Mouse (Mus musculus) T-helper 17 cell (primary cell): ENCODE measurements around the gene Ifna14.
"Not testable (repeated sequence)": the region's sequence is repeated elsewhere in the genome, so short reads cannot be mapped to it uniquely, and the experiment has no call there.

Source experiments
- in situ Hi-C, 2 experiments: fragments of 300-600 bp; cut with MboI, MseI; formaldehyde crosslinking; loops; 1 replicate in 1 of 2; 2 replicates in 1 of 2; pipeline ENCODE4 v1.15.1; 2025; ENCODE audit warnings: high pct_unique_total_duplicates in 2 of 2

Ifna14 gene

GRCm38 (mm10) chr4:88571698-88572097 is at the start of gene Ifna14:
TSS of gene Ifna14 (minus strand) at chr4:88571798.
- in situ Hi-C loops, result no loop called here

- in situ Hi-C loops, result no loop called here
Observed at GRCm38 (mm10) chr4:88603276-88603675, 31.7 kb upstream of the Ifna14 start, which contains the start of gene Ifna12. TSS of gene Ifna12 (minus strand) at chr4:88603376.

GRCm38 (mm10) chr4:88592285-88592684 is 20.7 kb upstream of the Ifna14 start, which contains the start of gene Ifna9:
TSS of gene Ifna9 (minus strand) at chr4:88592385.
- in situ Hi-C loops, result no loop called here

- in situ Hi-C loops, result no loop called here
Observed at GRCm38 (mm10) chr4:88561791-88562190, 9.8 kb downstream of the Ifna14 start.

GRCm38 (mm10) chr4:88558145-88558544 is 13.5 kb downstream of the Ifna14 start, which contains the start of gene Ifna15:
TSS of gene Ifna15 (minus strand) at chr4:88558245.
- in situ Hi-C loops, result not testable (repeated sequence)

GRCm38 (mm10) chr4:88550161-88550945 is 21.2 kb downstream of the Ifna14 start:
- in situ Hi-C loops, result loop anchor here (5.0 kb wide), 2 partner anchors 92 to 103 kb away; partner anchors contain the start of gene Ifna13 (in 2 of the 2)

- in situ Hi-C loops, result loop anchor here (10.0 to 25.0 kb wide), 2 partner anchors 761 to 1183 kb away; no protein-coding TSS in a partner anchor
Observed at GRCm38 (mm10) chr4:88547986-88548385, 23.6 kb downstream of the Ifna14 start.

GRCm38 (mm10) chr4:88543649-88544234 is 27.9 kb downstream of the Ifna14 start:
- in situ Hi-C loops, result loop anchor here (5.0 to 25.0 kb wide), 4 partner anchors 186 to 1179 kb away; no protein-coding TSS in a partner anchor

GRCm38 (mm10) chr4:88537328-88537727 is 34.3 kb downstream of the Ifna14 start:
- in situ Hi-C loops, result loop anchor here in 1 of 2 experiments (10.0 to 25.0 kb wide), 4 partner anchors 93 to 1173 kb away; no protein-coding TSS in a partner anchor

- in situ Hi-C loops, result loop anchor here in 1 of 2 experiments (10.0 to 25.0 kb wide), 4 partner anchors 92 to 1172 kb away; no protein-coding TSS in a partner anchor
Observed at GRCm38 (mm10) chr4:88536640-88537039, 35.0 kb downstream of the Ifna14 start.

GRCm38 (mm10) chr4:88535742-88536141 is 35.9 kb downstream of the Ifna14 start:
- in situ Hi-C loops, result loop anchor here in 1 of 2 experiments (10.0 to 25.0 kb wide), 4 partner anchors 91 to 1171 kb away; no protein-coding TSS in a partner anchor

GRCm38 (mm10) chr4:88534903-88535302 is 36.7 kb downstream of the Ifna14 start:
- in situ Hi-C loops, result loop anchor here in 1 of 2 experiments (10.0 to 25.0 kb wide), 4 partner anchors 90 to 1170 kb away; no protein-coding TSS in a partner anchor

GRCm38 (mm10) chr4:88533499-88533898 is 38.1 kb downstream of the Ifna14 start:
- in situ Hi-C loops, result loop anchor here in 1 of 2 experiments (10.0 to 25.0 kb wide), 4 partner anchors 89 to 1169 kb away; no protein-coding TSS in a partner anchor

GRCm38 (mm10) chr4:88530892-88531291 is 40.7 kb downstream of the Ifna14 start:
- in situ Hi-C loops, result loop anchor here in 1 of 2 experiments (10.0 to 25.0 kb wide), 4 partner anchors 86 to 1166 kb away; no protein-coding TSS in a partner anchor

- in situ Hi-C loops, result loop anchor here in 1 of 2 experiments (10.0 to 25.0 kb wide), 4 partner anchors 85 to 1165 kb away; no protein-coding TSS in a partner anchor
Observed at GRCm38 (mm10) chr4:88530271-88530670, 41.3 kb downstream of the Ifna14 start.

GRCm38 (mm10) chr4:88526379-88527049 is 45.1 kb downstream of the Ifna14 start:
- in situ Hi-C loops, result loop anchor here in 1 of 2 experiments (25.0 kb wide), 1 partner anchor 739 kb away; no protein-coding TSS in a partner anchor

GRCm38 (mm10) chr4:88525393-88525792 is 46.2 kb downstream of the Ifna14 start:
- in situ Hi-C loops, result loop anchor here in 1 of 2 experiments (25.0 kb wide), 1 partner anchor 738 kb away; no protein-coding TSS in a partner anchor

- in situ Hi-C loops, result no loop called here
Observed at GRCm38 (mm10) chr4:88523241-88523640, 48.4 kb downstream of the Ifna14 start.

- in situ Hi-C loops, result no loop called here
Observed at GRCm38 (mm10) chr4:88522674-88523073, 48.9 kb downstream of the Ifna14 start, which contains the start of gene Ifnb1. TSS of gene Ifnb1 (minus strand) at chr4:88522774.
